Mouse (Mus musculus): ENCODE data around the gene Dok4. TPM values are rescaled to one million over a fixed set of nuclear protein-coding genes. Genes with fewer than 3 reads are reported as not detected.

The Dok4 gene
- polyA plus RNA-seq, 1 experiment from 2014 or later: 69.2 TPM

Other genes with a start within 250 kb of the Dok4 start
- gene Arl2bp, start 209.7 kb downstream of the Dok4 start, polyA plus RNA-seq (2015; fragmentation: Nextera tagmentation; extraction: Ambion mirVana): 198 and 206 TPM in 2 replicates
- 1.3 and 1.5 TPM in 2 replicates for gene Pllp, start 180.1 kb downstream of the Dok4 start, polyA plus RNA-seq (2015; fragmentation: Nextera tagmentation; extraction: Ambion mirVana)
- not detected in 2 replicates for gene Ccl22, start 130.7 kb downstream of the Dok4 start, polyA plus RNA-seq (2015; fragmentation: Nextera tagmentation; extraction: Ambion mirVana)
- 15.2 and 17.3 TPM in 2 replicates for gene Cx3cl1, start 104.3 kb downstream of the Dok4 start, polyA plus RNA-seq (2015; fragmentation: Nextera tagmentation; extraction: Ambion mirVana)
- gene Ccl17, start 65.9 kb downstream of the Dok4 start, polyA plus RNA-seq (2015; fragmentation: Nextera tagmentation; extraction: Ambion mirVana): 0.82 and 0.87 TPM in 2 replicates
- 57.2 and 59.6 TPM in 2 replicates for gene Coq9, start 38.0 kb downstream of the Dok4 start, polyA plus RNA-seq (2015; fragmentation: Nextera tagmentation; extraction: Ambion mirVana)
- 144 and 145 TPM in 2 replicates for gene Ciapin1, start 38.0 kb downstream of the Dok4 start, polyA plus RNA-seq (2015; fragmentation: Nextera tagmentation; extraction: Ambion mirVana)
- gene Polr2c, start 18.9 kb downstream of the Dok4 start, polyA plus RNA-seq (2015; fragmentation: Nextera tagmentation; extraction: Ambion mirVana): 150 and 153 TPM in 2 replicates
- 5.4 and 5.6 TPM in 2 replicates for gene Ccdc102a, start 41.8 kb upstream of the Dok4 start, polyA plus RNA-seq (2015; fragmentation: Nextera tagmentation; extraction: Ambion mirVana)
- 0.27 TPM in 1 of 2 replicates, not detected in the other for gene Adgrg5, start 47.4 kb upstream of the Dok4 start, polyA plus RNA-seq (2015; fragmentation: Nextera tagmentation; extraction: Ambion mirVana)
- gene Adgrg1, start 98.4 kb upstream of the Dok4 start, polyA plus RNA-seq (2015; fragmentation: Nextera tagmentation; extraction: Ambion mirVana): 135 and 140 TPM in 2 replicates
- 1.0 and 1.2 TPM in 2 replicates for gene Adgrg3, start 141.4 kb upstream of the Dok4 start, polyA plus RNA-seq (2015; fragmentation: Nextera tagmentation; extraction: Ambion mirVana)
- gene Drc7, start 178.8 kb upstream of the Dok4 start, polyA plus RNA-seq (2015; fragmentation: Nextera tagmentation; extraction: Ambion mirVana): 0.96 and 1.4 TPM in 2 replicates
- 41.8 and 42.3 TPM in 2 replicates for gene Katnb1, start 204.9 kb upstream of the Dok4 start, polyA plus RNA-seq (2015; fragmentation: Nextera tagmentation; extraction: Ambion mirVana)